Mouse (Mus musculus): Measurements from ENCODE around the gene Cxcl13. TPM values are rescaled to one million over a fixed set of nuclear protein-coding genes. Genes with fewer than 3 reads are reported as not detected.

Gene Cxcl13
- not detected in 2 replicates for polyA plus RNA-seq (2011; ENCODE audit: insufficient read length, low read depth, missing spikeins)

DNA sequence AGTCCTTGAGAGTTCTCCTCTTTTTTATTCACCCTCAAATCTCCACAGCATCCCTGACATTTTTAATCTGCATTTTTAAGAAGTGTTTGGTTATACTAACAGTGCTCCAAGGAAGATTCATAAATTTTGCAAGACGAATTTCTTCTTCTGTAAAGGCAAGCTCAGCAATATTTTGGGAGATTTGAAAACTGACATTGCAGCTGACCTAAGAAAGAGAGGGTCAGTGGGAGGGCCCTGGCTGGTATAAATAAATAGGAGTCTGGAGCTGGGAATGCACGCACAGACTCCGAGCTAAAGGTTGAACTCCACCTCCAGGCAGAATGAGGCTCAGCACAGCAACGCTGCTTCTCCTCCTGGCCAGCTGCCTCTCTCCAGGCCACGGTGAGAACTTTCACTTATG, at the start of gene Cxcl13:
Gene Cxcl13, plus strand, starts transcription at position 301 of the 400 bp plus-strand sequence.
- H3K4me1 ChIP-seq (ENCODE audit: control insufficient read depth, insufficient read depth, low read length), result no peaks in the 10 kb centered on the region
- no peak within 1 kb of the TSS for H3K27ac ChIP-seq (ENCODE audit: insufficient read depth, low read length)
- no peak within 1 kb of the TSS for H3K4me3 ChIP-seq (ENCODE audit: insufficient read depth, low read length)
- TF ChIP-seq CTCF (IDR thresholded peaks at IDR 0.05; ENCODE audit: borderline replicate concordance, insufficient read depth, low read length) (no peak), POLR2A (IDR thresholded peaks at IDR 0.05; ENCODE audit: low read depth, low read length) (no peak)

GRCm38 (mm10) chr5:95911006-95911405, 45.7 kb upstream of the Cxcl13 start:
- H3K4me1 ChIP-seq (ENCODE audit: control insufficient read depth, insufficient read depth, low read length), result no peaks in the 10 kb centered on the region
- TF ChIP-seq POLR2A (IDR thresholded peaks at IDR 0.05; ENCODE audit: low read depth, low read length), result no peak
- no peak for TF ChIP-seq CTCF (IDR thresholded peaks at IDR 0.05; ENCODE audit: borderline replicate concordance, insufficient read depth, low read length)
- no peak overlapping the region for H3K27ac ChIP-seq (ENCODE audit: insufficient read depth, low read length)
- no peak overlapping the region for H3K4me3 ChIP-seq (ENCODE audit: insufficient read depth, low read length)

- no peaks in the 10 kb centered on the region for H3K4me1 ChIP-seq (ENCODE audit: control insufficient read depth, insufficient read depth, low read length)
- H3K4me3 ChIP-seq (ENCODE audit: insufficient read depth, low read length), result no peak overlapping the region
- TF ChIP-seq CTCF (IDR thresholded peaks at IDR 0.05; ENCODE audit: borderline replicate concordance, insufficient read depth, low read length) (no peak), POLR2A (IDR thresholded peaks at IDR 0.05; ENCODE audit: low read depth, low read length) (no peak)
- no peak overlapping the region for H3K27ac ChIP-seq (ENCODE audit: insufficient read depth, low read length)
Observed at GRCm38 (mm10) chr5:95918491-95918890, 38.3 kb upstream of the Cxcl13 start.

- TF ChIP-seq CTCF (IDR thresholded peaks at IDR 0.05; ENCODE audit: borderline replicate concordance, insufficient read depth, low read length) (no peak), POLR2A (IDR thresholded peaks at IDR 0.05; ENCODE audit: low read depth, low read length) (no peak)
- Histone ChIP-seq H3K27ac (ENCODE audit: insufficient read depth, low read length) (no peak overlapping the region), H3K4me1 (ENCODE audit: control insufficient read depth, insufficient read depth, low read length) (no peaks in the 10 kb centered on the region), H3K4me3 (ENCODE audit: insufficient read depth, low read length) (no peak overlapping the region)
Observed at GRCm38 (mm10) chr5:95924023-95924422, 32.7 kb upstream of the Cxcl13 start.

GRCm38 (mm10) chr5:95925204-95925930, 31.4 kb upstream of the Cxcl13 start:
- Histone ChIP-seq H3K27ac (ENCODE audit: insufficient read depth, low read length) (no peak overlapping the region), H3K4me1 (ENCODE audit: control insufficient read depth, insufficient read depth, low read length) (no peaks in the 10 kb centered on the region), H3K4me3 (ENCODE audit: insufficient read depth, low read length) (no peak overlapping the region)
- TF ChIP-seq CTCF (IDR thresholded peaks at IDR 0.05; ENCODE audit: borderline replicate concordance, insufficient read depth, low read length) (no peak), POLR2A (IDR thresholded peaks at IDR 0.05; ENCODE audit: low read depth, low read length) (no peak)

DNA sequence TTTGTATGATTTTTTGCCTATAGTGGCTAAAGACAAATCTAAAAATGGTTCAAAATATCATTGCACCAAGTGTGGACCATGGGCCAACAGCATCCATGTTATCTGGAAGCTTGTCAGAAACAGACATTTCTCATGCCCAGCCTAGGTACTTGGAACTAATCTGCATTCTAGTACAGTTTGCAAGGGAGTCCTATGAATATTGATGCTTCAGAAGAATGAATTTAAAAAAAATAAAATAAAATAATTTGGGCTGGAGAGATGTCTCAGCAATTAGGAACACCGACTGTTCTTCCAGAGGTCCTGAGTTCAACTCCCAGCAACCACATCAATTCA, 30.9 kb upstream of the Cxcl13 start:
- TF ChIP-seq CTCF (IDR thresholded peaks at IDR 0.05; ENCODE audit: borderline replicate concordance, insufficient read depth, low read length) (no peak), POLR2A (IDR thresholded peaks at IDR 0.05; ENCODE audit: low read depth, low read length) (no peak)
- no peak overlapping the region for H3K4me3 ChIP-seq (ENCODE audit: insufficient read depth, low read length)
- no peak overlapping the region for H3K27ac ChIP-seq (ENCODE audit: insufficient read depth, low read length)
- H3K4me1 ChIP-seq (ENCODE audit: control insufficient read depth, insufficient read depth, low read length), result no peaks in the 10 kb centered on the region

GRCm38 (mm10) chr5:95935035-95935434, 21.7 kb upstream of the Cxcl13 start:
- TF ChIP-seq POLR2A (IDR thresholded peaks at IDR 0.05; ENCODE audit: low read depth, low read length) (no peak), CTCF (IDR thresholded peaks at IDR 0.05; ENCODE audit: borderline replicate concordance, insufficient read depth, low read length) (no peak)
- Histone ChIP-seq H3K27ac (ENCODE audit: insufficient read depth, low read length) (no peak overlapping the region), H3K4me3 (ENCODE audit: insufficient read depth, low read length) (no peak overlapping the region), H3K4me1 (ENCODE audit: control insufficient read depth, insufficient read depth, low read length) (no peaks in the 10 kb centered on the region)

DNA sequence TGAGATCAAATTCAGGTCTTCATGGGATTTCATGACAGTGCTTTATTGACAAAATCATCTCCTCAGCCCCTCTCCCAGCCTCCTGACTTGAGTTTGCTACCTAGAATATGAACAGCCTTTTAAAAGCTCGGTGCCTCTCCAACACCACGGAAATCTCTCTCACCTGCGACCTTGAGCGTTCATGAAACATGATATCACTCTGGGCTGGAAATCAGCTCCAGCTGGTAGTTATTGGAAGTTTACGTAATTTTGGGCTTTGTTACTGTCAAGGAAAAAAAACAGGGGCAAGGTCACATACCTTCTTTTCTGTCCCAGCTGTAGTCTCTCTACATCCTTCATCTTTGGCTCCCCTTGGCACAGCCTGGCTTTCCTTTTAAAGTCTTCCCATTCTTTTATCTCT, 20.7 kb upstream of the Cxcl13 start:
- Histone ChIP-seq H3K4me3 (ENCODE audit: insufficient read depth, low read length) (no peak overlapping the region), H3K4me1 (ENCODE audit: control insufficient read depth, insufficient read depth, low read length) (no peaks in the 10 kb centered on the region), H3K27ac (ENCODE audit: insufficient read depth, low read length) (no peak overlapping the region)
- TF ChIP-seq CTCF (IDR thresholded peaks at IDR 0.05; ENCODE audit: borderline replicate concordance, insufficient read depth, low read length) (no peak), POLR2A (IDR thresholded peaks at IDR 0.05; ENCODE audit: low read depth, low read length) (no peak)

- TF ChIP-seq CTCF (IDR thresholded peaks at IDR 0.05; ENCODE audit: borderline replicate concordance, insufficient read depth, low read length) (no peak), POLR2A (IDR thresholded peaks at IDR 0.05; ENCODE audit: low read depth, low read length) (no peak)
- H3K4me1 ChIP-seq (ENCODE audit: control insufficient read depth, insufficient read depth, low read length), result no peaks in the 10 kb centered on the region
- H3K27ac ChIP-seq (ENCODE audit: insufficient read depth, low read length), result no peak overlapping the region
- H3K4me3 ChIP-seq (ENCODE audit: insufficient read depth, low read length), result no peak overlapping the region
Observed at GRCm38 (mm10) chr5:95937129-95937528, 19.6 kb upstream of the Cxcl13 start.

GRCm38 (mm10) chr5:95938044-95938625, 18.6 kb upstream of the Cxcl13 start:
- H3K4me3 ChIP-seq (ENCODE audit: insufficient read depth, low read length), result no peak overlapping the region
- TF ChIP-seq POLR2A (IDR thresholded peaks at IDR 0.05; ENCODE audit: low read depth, low read length), result no peak
- H3K4me1 ChIP-seq (ENCODE audit: control insufficient read depth, insufficient read depth, low read length), result no peaks in the 10 kb centered on the region
- H3K27ac ChIP-seq (ENCODE audit: insufficient read depth, low read length), result no peak overlapping the region
